Mouse (Mus musculus) CH12.LX (cell line): Measurements from ENCODE around the gene Psme4.

Experiments used
- CHD2 ChIP-seq: IDR thresholded peaks from 2 replicates; pipeline ENCODE4 v1.6.1; 2011; ENCODE audit warnings: low read length, improper control_type of control experiment
- CTCF ChIP-seq, 2 experiments: IDR thresholded peaks in 1 of 2; conservative IDR thresholded peaks in 1 of 2; 2 replicates each; pipeline ENCODE4 v1.5.1; 2011 to 2012; ENCODE audit warnings: low read depth in 2 of 2, low read length in 2 of 2, improper control_type of control experiment in 1 of 2, inconsistent platforms in 1 of 2, mild to moderate bottlenecking in 1 of 2, moderate library complexity in 1 of 2
- EP300 ChIP-seq: IDR thresholded peaks from 2 replicates; pipeline ENCODE4 v1.6.1; 2011; ENCODE audit warnings: low read length, improper control_type of control experiment
- MAX ChIP-seq: IDR thresholded peaks from 2 replicates; pipeline ENCODE4 v1.6.1; 2011; ENCODE audit warnings: low read length, improper control_type of control experiment
- POLR2A ChIP-seq: IDR thresholded peaks from 2 replicates; pipeline ENCODE4 v1.6.1; 2011; ENCODE audit warnings: low read depth, mild to moderate bottlenecking, improper control_type of control experiment, low read length
- ZNF384 ChIP-seq: IDR thresholded peaks from 2 replicates; pipeline ENCODE4 v1.6.1; 2012; ENCODE audit warnings: low read depth, low read length, improper control_type of control experiment, inconsistent platforms

GRCm38 (mm10) chr11:30723438-30723837, 48.1 kb upstream of the Psme4 start:
- TF ChIP-seq CTCF (conservative IDR thresholded peaks at IDR 0.05 in 1 of 2, IDR thresholded peaks at IDR 0.05 in 1 of 2; ENCODE audit: low read depth in 2 of 2, low read length in 2 of 2) (no peak), ZNF384 (no peak), POLR2A (no peak), MAX (no peak), CHD2 (no peak), EP300 (no peak)
